Mouse (Mus musculus) mouse embryonic stem cell (cell line): ENCODE data around the gene Pitpnc1.

Experiments
- in situ Hi-C, 2 experiments: fragments of 300-500 bp; cut with MboI; formaldehyde crosslinking; loops; 1 replicate in 1 of 2; 3 replicates in 1 of 2; pipeline ENCODE4 v1.14.3; 2019 to 2020; ENCODE audit warnings: low sequenced_read_pairs in 2 of 2, low pct_unique_long_range_greater_than_20kb in 1 of 2, mixed read lengths in 1 of 2; ENCODE audit not compliant: unreplicated experiment in 1 of 2

Pitpnc1 gene

GRCm38 (mm10) chr11:107469523-107470371, 752 bp downstream of the Pitpnc1 start:
- in situ Hi-C loops = loop anchor here (5.0 to 10.0 kb wide), 4 partner anchors 82 to 315 kb away; no protein-coding TSS in a partner anchor

DNA sequence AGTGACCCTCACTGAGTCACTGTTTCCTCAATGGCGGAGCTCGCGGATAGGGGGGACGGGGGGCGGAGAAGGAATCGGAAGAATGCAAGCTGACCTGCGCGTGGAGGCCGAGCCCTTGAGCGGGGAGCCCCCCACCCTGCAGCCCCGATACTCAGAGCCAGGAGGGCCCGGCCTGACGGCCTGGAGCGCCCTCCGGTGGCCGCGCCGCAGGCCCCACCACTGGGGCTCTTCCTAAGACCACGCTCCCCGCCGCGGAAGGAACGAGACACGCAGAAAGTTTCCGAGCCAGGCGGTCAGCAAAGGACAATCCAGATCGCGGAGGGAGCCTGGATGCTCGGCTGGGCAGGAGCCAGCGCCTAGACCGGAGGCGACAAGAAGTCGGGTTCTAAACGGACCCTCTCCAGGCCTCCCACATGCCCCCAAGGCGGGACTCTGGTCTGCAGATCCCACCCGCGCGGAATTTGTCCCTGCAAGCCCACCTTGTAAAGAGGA, 1.4 kb downstream of the Pitpnc1 start:
- in situ Hi-C loops = no loop called here

GRCm38 (mm10) chr11:107468252-107469030, 2.1 kb downstream of the Pitpnc1 start:
- in situ Hi-C loops = no loop called here

GRCm38 (mm10) chr11:107466611-107467391, 3.7 kb downstream of the Pitpnc1 start:
- in situ Hi-C loops = no loop called here

- in situ Hi-C loops = no loop called here
Measured at GRCm38 (mm10) chr11:107465969-107466368, 4.5 kb downstream of the Pitpnc1 start.

GRCm38 (mm10) chr11:107465041-107465440, 5.5 kb downstream of the Pitpnc1 start:
- in situ Hi-C loops = no loop called here

DNA sequence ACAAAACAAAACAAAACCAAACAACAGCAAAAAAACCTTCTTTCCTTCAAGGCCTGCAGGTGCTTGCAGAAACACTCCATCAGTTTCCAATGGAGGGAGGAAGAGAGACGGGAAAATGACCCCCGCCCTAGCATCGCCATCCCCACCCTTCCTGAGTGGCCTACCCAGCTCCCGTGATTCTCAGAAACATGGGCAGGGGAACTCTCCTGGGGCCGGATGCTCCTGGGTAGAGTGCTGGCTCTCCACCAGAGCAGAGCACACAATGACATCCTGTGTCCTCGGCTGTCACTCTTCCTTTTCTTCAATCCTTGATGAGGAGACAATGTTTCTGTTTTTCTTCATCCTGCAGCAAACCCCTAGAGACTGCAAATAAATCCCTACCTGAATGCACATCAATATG, 6.4 kb downstream of the Pitpnc1 start:
- in situ Hi-C loops = no loop called here

DNA sequence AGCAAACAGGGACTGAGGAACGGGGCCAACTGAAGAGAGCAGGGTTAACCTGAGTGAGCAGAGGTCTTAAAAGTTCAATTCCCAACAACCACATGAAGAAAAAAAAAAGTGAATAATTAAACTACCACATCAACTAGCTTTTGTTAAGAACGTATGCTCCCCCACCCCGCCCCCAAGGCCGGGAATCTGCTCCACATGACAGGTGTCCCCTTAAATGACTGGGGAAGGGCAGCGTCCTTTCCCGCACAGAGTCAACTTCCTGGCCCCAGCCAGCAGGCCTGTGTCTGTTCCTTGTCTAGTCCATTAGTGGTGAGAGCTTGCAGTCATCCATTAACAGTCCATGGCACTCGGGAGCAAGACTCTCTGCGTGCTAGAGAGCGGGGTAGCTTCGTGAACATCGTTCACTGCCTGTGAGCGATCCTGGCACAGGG, 7.2 kb downstream of the Pitpnc1 start:
- in situ Hi-C loops = no loop called here

GRCm38 (mm10) chr11:107462478-107462877, 8.0 kb downstream of the Pitpnc1 start:
- in situ Hi-C loops = no loop called here

GRCm38 (mm10) chr11:107459828-107460227, 10.7 kb downstream of the Pitpnc1 start:
- in situ Hi-C loops = loop anchor here in 1 of 2 experiments (5.0 to 10.0 kb wide), 2 partner anchors 38 to 75 kb away; no protein-coding TSS in a partner anchor

- in situ Hi-C loops = loop anchor here in 1 of 2 experiments (5.0 to 10.0 kb wide), 2 partner anchors 37 to 74 kb away; no protein-coding TSS in a partner anchor
Measured at GRCm38 (mm10) chr11:107458986-107459385, 11.5 kb downstream of the Pitpnc1 start.

DNA sequence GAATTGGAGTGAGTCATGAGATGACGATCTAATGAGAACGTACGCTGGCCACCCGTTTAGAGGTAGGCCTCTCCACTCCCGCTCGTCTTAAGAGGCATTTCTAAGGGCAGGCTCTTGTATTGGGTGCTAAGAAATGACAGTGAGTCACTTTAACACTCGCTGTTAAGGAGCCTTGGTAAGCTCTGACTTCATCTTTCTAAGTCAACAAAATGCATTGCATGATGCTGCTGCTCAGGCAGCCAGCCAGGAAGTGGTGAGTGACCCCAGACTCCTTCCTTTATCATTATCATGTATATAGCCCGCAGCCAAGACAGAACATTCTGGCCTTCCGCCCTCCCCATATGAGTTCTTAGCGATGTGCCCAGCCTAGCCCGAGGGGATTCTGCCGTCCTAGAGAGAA, 12.2 kb downstream of the Pitpnc1 start:
- in situ Hi-C loops = loop anchor here in 1 of 2 experiments (5.0 to 10.0 kb wide), 2 partner anchors 36 to 73 kb away; no protein-coding TSS in a partner anchor

GRCm38 (mm10) chr11:107457282-107457681, 13.2 kb downstream of the Pitpnc1 start:
- in situ Hi-C loops = loop anchor here in 1 of 2 experiments (5.0 to 10.0 kb wide), 2 partner anchors 35 to 72 kb away; no protein-coding TSS in a partner anchor

DNA sequence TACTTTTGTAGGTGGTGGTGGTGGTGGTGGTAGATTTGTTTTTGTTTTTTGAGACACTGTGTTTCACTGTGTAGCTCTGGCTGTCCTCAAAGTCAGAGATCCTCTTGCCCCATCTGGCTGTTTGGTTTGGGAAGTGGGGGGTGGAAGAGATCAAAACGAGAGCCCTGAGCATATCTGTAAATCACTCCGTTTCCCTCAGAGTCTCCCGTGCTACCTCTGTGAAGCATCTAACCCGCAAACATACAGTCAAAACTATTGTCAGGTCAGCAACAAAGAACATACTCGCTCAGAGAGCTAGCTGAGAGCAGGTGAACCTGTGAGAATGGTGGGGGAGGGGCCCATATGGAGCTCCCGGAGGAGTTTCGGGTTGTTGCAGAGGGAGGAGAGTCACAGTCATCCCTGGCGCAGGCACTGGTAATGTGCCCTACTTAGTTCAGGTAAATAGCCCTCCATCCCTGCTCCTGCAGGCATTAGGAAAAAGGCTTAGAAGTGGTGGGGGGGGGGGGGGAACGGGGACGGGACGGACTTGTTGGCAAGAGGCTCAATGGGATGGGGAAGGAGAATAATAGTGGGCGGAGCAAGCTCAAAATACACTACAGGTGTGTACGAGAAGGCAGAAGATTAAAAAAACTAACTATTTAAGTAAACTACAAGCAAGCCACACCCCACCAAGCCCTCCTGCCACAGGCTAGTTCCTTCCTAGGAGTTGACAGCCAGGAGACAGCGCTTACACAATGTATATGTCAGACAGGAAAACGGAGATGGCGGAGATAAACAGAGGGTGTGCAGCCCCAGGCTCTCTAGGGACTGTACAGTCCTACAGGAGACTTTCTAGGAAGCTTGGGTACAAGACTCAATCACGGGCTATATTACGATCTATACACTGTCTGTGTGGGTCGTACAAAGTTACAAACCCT, 15.7 kb downstream of the Pitpnc1 start:
- in situ Hi-C loops = loop anchor here in 1 of 2 experiments (5.0 to 10.0 kb wide), 2 partner anchors 33 to 70 kb away; no protein-coding TSS in a partner anchor

GRCm38 (mm10) chr11:107452053-107452452, 18.4 kb downstream of the Pitpnc1 start:
- in situ Hi-C loops = loop anchor here in 1 of 2 experiments (10.0 kb wide), 1 partner anchor 67 kb away; no protein-coding TSS in a partner anchor

GRCm38 (mm10) chr11:107451106-107451505, 19.4 kb downstream of the Pitpnc1 start:
- in situ Hi-C loops = loop anchor here in 1 of 2 experiments (10.0 kb wide), 1 partner anchor 66 kb away; no protein-coding TSS in a partner anchor

- in situ Hi-C loops = loop anchor here in 1 of 2 experiments (10.0 kb wide), 1 partner anchor 65 kb away; no protein-coding TSS in a partner anchor
Measured at GRCm38 (mm10) chr11:107450097-107450496, 20.4 kb downstream of the Pitpnc1 start.
